Mouse (Mus musculus): Measurements from ENCODE around the gene Mettl13. TPM values are rescaled to one million over a fixed set of nuclear protein-coding genes. Genes with fewer than 3 reads are reported as not detected.

The Mettl13 gene
- total and polyA plus RNA-seq, 3 experiments = 4.7 to 18.3 (median 13.2) TPM

DNA sequence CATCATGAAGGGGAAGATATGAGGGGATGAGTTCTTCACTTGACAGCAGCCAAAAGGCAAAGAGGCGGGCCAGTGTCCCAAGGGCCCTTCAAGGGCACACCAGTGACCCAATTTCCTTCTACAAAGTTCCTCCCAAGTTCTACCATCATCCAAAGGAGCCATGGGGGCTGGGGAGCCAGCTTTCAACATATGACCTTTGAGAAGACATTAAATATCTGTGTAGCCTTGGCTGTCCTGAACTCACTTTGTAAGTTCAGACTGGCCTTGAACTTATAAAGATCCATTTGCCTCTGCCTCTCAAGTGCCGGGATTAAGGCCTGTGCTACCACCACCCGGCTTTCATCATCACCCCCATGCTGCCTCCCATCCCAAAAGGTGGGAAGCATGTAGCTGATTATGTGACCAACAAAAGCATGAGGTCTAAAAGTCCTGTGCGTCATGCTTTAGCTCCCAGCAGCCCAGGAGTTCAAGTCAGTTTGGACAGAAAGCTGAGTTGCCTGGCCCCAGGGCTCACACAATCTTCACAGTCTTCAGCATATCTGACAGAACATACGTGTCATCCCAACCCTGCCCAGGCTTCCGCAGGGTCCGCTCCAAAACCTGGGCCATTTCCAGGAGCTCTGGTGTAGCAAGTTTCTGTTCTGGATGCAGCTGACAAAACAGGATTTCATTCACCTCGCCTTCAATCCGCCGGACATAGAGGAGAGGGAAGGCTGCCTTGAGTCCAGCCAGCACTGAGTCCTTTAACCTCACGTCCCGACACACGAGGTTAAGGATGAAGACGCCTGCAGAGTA, 14.4 kb downstream of the Mettl13 start:
- DNase-seq = peak; percentile 76

DNA sequence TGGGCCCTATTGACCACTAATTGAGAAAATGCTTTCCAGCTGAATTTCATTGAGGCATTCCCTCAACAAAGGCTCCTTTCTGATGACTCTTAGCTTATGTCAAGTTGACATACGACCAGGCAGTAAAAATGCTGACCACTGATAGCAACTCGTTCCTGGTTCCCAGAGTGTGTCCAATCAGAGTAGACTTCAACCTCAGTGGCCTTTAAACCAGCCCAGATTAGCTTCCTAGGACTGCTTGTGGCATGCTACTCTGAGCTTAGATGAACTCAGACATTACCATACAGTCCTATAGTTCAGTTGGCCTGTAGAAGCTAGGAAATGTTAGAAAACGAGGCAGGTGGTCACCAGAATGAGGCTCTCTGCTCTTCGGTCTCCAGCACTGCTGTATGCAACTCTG, 16.0 kb downstream of the Mettl13 start:
- peak; percentile 9 for DNase-seq

DNA sequence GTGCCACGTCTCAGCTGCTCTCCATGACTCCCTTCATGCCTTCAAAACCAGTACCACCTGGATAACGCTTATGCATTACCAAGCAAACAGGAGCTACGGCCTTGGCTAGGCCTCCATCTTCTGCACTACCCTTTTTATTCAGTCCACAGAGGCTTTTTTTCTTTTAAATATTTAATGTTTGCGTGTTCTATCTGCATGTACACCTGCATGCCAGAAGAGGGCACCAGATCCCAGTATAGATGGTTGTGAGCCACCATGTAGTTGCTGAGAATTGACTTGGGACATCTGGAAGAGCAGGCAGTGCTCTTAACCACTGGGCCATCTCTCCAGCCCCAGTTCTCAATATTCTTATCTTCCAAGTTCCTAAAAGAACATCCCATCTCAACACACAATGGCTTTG, 16.8 kb downstream of the Mettl13 start:
- no peak for DNase-seq

DNA sequence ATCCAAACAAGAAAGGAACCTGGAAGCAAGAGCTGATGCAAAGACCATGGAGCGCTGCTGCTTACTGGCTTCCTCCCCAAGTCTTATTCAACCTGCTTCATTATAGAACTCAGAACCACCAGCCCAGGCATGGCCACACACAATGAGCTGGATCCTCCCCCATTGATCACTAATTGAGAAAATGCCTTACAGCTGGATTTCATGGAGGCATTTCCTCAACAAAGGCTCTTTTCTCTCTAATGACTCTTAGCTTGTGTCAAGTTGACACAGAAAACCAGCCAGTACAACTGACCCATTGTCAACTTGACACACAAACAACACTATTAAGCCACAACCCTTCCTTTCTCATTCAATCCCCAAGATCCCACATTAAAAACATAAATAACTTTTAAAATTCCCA, 17.7 kb downstream of the Mettl13 start:
- no peak for DNase-seq

DNA sequence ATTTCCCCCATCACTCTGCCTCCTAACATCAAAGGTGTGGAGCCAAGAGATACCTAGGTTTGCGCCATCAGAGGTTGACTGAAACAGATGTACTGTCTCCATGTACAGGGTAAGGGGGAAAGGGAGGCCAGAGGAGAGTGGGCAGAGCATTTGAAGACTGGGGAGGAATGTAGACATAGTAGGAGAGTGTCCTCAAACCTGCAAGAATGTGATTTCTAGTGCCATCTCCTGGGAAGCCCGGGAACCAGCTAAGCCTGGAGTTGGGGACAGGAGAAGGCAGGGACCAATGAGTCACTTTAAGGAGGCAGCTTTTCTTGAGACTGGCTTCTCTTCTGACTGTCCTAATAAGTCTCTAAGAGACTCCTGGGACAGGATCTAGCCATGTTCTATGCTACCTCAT, 18.7 kb downstream of the Mettl13 start:
- DNase-seq = peak; percentile 51

DNA sequence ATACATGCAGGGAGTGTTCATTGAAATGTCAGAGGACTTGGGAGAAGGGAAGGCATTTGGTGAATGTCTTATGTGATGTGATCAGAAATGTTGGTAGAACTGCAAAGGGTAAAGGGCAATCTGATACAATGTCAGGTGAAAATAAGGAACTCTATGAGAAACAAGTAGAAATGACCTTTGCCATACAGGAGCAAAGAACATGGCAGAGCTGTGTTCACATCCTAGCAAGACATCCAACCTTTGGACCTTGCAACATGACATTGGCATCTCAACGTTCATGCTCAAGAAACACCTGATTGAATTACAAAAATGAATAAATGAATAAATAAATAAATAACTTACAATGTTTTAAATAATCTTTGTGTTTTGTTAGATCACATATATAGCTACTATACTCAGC, 33.2 kb downstream of the Mettl13 start:
- no peak for DNase-seq

DNA sequence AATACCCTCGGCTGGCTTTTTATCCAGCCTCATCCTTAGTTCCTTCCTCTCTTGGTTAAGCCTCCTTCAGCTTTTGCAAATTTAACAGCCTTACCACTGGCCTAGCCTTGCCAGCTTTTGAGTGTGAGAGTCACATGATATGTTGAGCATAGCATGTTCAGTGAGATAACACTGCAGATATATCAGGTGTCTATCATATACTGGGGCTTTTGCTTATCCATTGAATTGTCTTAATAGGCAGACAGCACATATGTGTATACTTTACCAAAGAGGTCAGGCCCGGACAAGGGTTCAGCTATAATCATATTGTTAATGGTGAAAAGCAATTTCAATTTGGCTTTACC, 38.4 kb downstream of the Mettl13 start:
- no peak for DNase-seq

DNA sequence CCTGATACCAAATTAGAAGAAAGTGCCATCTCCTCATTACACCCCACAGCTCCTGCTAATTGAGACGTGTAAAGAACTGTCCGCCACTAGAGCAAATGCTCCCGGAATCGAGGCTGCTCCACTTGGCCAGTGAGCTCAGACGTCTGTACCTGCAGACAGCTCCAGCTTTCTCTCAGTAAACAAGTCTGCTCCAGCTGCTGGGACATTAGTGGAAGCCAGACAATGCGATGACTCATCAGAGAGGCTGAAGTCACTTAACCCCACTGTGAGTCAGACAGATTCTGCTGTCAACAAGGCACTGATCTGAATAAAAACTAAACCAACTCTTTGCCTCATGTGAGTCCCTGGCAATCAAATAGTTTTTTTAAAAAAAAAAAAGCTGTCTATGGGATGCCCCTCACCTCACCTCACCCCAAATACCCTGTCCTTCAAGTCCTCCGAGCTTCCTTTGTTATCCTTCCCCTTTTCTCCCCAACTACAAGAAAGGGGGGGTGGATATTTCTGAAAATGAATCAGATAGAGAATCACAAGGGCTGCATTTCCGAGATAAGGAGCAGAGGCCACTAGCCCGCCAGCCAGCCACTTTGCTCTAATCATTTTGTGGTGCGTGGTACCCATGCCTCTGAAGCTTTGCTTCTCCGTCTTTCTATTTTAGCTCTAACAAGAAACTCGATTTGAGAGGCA, 38.9 kb downstream of the Mettl13 start:
- DNase-seq = peak; percentile 85

DNA sequence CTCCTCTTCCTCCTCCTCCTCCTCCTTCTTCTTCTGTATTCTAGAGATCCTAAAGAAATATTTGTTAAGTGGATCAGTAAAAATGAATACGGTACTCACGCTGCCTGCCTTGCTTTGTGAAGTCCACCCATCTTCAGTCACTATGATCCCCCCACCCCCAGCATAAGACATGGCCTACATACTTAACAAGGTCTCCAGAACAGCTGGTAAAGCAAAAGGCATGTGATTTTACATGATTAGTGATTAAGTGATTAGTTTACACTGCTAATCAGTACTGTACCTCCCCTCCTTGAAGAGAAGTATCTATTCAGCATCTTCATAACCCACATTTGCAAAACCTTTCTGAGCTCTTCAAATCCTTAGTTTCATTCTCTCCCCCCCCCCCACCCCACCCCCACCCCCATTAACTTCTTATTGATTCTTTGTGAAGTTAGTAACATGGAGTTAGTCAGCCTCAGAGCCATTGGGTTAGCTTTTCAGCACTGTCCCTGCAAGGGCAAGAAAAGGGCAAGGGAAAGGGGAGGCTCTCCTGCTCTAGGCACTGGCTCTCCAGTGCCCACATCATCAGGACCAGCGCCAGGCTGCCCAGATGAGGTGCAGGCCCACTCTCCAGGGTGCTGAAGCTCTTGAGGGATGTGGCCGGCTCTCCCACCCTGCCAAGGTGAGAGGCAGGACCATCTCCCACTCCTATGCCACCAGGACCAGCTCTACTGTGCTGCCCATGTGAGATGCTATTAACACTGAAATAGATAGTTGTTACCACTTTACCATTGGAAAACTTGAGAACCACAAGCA, 39.9 kb downstream of the Mettl13 start:
- no peak for DNase-seq

DNA sequence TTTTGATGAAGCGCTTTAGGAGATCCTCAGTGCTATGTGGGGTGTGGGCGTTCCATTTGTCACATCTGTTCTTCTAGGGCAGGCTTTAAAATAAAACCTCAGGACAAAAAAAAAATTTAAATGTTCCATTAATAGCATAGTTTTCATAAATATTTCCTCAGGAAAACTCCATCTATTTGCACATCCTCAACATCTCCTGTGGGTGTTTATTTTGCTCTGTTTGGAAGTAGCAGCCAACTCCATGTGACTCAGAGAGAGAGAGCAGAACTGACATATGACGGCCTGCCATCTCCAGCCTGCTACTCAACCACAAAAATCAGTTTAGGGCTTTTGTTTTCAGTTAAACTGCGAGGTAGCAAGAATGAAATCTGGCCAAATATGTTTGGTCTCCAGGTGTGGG, 41.8 kb downstream of the Mettl13 start:
- DNase-seq = no peak

DNA sequence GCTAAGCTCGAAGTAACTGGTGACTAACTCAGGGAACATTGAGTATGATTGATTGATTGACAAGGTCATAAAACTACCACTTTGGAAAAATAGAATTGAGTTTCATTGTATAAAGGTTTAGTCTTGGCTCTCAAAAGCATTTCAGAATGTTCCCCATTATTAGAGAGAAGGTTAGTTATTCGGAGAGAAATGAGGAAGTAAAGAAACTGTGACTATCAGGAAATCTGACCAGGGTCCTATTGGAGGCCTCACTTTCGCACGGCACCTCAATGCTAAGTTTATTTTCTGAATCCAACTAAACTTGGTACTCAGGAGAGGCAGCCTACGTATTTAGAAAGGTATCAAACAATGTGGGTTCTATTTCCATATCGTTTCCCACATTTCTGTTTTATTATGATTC, 42.7 kb downstream of the Mettl13 start:
- no peak for DNase-seq

Other genes with a start within 250 kb of the Mettl13 start
- gene Dnm3, start 70.5 kb downstream of the Mettl13 start, total RNA-seq (2021) = 10 to 100 TPM; 11.6 to 18.1 TPM
- gene Dnm3, start 70.5 kb downstream of the Mettl13 start, polyA plus RNA-seq (2012; rRNA removed) = 3.3 and 3.8 TPM in 2 replicates
- 10 to 100 TPM; 31.1 to 41.2 TPM for gene Vamp4, start 22.0 kb upstream of the Mettl13 start, total RNA-seq (2021)
- 12.1 and 15.2 TPM in 2 replicates for gene Vamp4, start 22.0 kb upstream of the Mettl13 start, polyA plus RNA-seq (2012; rRNA removed)
- 1 to 10 TPM; 2.1 to 4.7 TPM for gene Myoc, start 90.6 kb upstream of the Mettl13 start, total RNA-seq (2021)
- 0.76 and 1.4 TPM in 2 replicates for gene Myoc, start 90.6 kb upstream of the Mettl13 start, polyA plus RNA-seq (2012; rRNA removed)
- gene Myocos, start 109.7 kb upstream of the Mettl13 start, total RNA-seq (2021) = not detected
- gene Myocos, start 109.7 kb upstream of the Mettl13 start, polyA plus RNA-seq (2012; rRNA removed) = not detected in 2 replicates
- gene Prrc2c, start 192.0 kb upstream of the Mettl13 start, total RNA-seq (2021) = 100 to 1,000 TPM in 1 of 2 experiments, 10 to 100 TPM in 1; 92.4 to 229 TPM
- gene Prrc2c, start 192.0 kb upstream of the Mettl13 start, polyA plus RNA-seq (2012; rRNA removed) = 27.8 and 43.9 TPM in 2 replicates

Measured in adrenal gland, adult 2 months (tissue).